Mouse (Mus musculus) monocyte, adult 2 months (primary cell): ENCODE data around the gene Fam126a.

ENCODE experiments used
- DNase-seq, 2 experiments: peaks; one replicate each; pipeline ENCODE4 v3.0.0; 2022; ENCODE audit warnings: low spot score in 2 of 2, low read depth in 1 of 2

Fam126a gene

DNA sequence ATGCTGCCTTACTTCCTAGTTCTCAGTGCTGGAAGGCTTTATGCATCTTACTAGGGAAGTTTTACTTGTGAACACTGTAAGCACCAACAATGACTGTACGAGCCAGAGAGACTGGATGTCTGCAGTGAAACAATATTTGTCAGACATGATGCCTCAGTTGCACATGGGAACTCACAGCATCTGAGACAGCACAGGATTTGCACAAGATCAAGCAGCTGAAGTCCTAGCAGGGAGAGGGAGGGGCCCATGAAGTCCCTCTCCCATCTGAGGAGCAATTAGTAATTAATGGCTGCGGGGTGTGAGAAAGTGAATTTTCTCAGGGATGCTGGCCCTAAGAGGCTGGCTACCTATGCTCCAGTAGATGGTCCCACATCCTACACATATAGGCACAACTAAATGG, 36.3 kb downstream of the Fam126a start:
- DNase-seq, result no peak

DNA sequence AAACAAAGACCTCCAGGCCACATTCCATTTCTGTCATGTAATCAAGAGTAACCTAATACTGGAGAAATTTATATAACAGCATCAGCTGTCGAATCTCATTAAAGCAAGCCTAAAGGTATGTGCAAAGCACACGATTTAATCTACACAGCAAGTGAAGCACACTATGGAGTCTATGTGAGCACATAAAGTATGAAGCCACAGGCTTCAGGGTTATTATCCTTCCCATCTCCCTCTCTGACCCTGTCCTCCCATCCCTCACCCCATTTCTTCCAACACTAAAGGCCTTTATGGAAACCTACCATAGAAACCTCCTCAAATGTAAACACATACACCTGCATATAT, 37.0 kb downstream of the Fam126a start:
- no peak for DNase-seq

DNA sequence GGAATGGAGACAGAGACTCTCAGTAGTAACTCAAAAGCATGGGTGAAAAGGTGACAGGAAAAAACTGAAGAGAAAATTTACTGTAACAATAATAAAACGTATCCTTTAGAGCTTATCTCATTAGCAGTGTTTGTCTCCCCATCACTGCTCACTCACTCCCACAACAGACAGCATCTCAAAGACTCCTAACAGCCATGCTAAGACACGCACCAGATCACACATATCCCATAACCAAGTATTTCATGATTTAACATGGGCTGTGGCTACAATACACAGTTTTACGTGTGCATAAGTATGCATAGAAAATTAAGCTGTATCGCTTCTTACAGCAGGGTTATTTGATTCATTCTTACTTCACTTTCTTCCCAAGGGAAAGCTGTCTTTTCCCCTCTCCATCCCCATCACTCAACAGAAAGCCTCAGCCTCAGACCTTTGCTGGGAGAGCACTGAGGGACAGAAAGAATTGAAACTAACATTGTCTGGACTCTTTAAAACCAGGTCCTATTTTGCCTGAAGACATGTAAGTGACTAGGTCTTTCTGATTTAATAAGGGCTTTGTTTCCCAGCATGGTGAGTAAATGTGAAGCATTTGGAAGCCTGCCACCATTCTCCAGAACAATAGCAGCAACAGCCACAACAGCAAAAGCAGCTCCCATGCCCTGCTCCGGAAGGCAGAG, 37.5 kb downstream of the Fam126a start:
- no peak for DNase-seq

- DNase-seq, result no peak
These were observed 40.5 kb downstream of the Fam126a start for GRCm38 (mm10) chr5:23990001-23990400.

DNA sequence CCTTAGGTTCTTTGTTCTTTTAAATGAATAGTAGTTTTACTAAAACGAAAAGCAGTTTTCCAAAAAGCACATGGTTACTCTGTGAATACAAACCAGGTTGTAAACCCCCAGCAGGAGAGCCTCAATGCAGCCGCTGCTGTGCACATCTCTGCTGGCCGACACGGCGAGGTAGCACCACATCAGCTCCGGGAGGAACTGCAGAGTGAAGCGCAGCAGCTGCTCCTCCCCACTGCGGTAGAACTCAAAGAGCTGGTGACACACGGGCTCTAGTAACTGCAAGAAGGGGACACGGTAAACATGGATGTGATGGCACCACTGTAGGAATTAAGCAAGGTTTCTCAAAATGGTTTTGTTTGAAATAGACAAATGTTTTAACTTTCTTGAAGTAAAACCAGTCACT, 42.7 kb downstream of the Fam126a start:
- no peak for DNase-seq

DNA sequence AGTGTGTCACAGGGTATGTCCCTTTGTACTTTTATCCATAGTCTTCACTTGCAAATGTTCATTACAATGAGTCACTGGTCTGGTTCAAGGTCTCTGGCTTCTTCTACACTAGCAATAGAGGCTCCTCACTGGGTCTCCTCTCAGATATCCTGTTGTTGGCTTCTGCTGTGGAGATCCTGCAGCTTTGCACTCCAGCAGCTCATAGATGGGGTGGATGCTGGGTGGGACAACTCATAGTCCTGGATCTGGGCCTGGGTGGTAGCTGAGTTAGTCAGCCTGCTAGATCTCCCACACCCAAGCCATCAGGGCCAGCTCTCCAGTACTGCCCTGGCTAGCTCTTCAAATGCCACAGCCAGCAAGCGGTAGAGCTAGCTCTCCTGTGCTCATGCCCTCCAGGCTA, 48.4 kb downstream of the Fam126a start:
- DNase-seq, result no peak

- DNase-seq, result no peak
These were observed 52.0 kb downstream of the Fam126a start for GRCm38 (mm10) chr5:23978516-23978915.

GRCm38 (mm10) chr5:23974994-23975575, 55.4 kb downstream of the Fam126a start:
- DNase-seq, result no peak

DNA sequence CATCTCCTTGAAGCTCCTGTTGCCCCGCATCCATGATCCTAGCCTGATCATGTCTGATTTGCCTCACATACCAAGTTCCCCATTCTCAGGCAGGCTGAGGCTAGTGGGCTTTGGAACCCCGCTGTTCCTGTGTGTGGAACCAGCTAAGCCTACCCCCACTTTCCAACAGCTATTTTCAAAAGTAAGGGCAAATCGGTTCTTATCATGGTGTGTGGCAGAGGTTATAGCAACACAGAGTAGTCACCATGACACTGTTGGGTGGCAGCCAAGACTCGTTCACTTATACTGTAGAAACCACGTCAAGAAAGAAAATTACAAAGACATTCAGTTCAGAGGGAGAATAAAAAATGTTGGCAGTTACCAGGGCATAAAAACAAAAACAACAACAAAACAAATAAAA, 62.8 kb downstream of the Fam126a start:
- DNase-seq, result no peak

GRCm38 (mm10) chr5:23964599-23965165, 65.8 kb downstream of the Fam126a start:
- DNase-seq, result no peak

GRCm38 (mm10) chr5:23953047-23953446, 77.4 kb downstream of the Fam126a start:
- DNase-seq, result no peak

GRCm38 (mm10) chr5:23948071-23948470, 82.4 kb downstream of the Fam126a start:
- DNase-seq, result no peak

DNA sequence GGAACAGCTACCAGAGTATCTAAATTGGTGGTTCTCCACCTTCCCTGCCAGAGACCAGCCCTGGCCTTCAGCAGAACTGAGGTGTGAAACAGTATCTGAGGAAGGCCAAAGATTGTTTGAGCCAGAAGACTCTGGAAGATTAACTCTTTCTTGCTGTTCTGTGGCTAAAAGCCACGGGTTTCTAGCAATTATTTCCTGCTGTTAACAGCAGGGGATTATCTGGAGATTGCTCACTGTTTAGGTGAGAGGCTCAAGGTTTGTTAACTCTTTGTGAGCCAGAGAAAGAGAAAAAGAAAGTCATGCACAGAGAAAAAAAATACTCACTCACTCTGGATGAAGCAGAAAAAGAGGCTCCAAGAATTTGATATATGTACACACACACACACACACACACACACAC, 85.4 kb downstream of the Fam126a start:
- DNase-seq, result no peak

GRCm38 (mm10) chr5:23943534-23943933, 87.0 kb downstream of the Fam126a start:
- no peak for DNase-seq

DNA sequence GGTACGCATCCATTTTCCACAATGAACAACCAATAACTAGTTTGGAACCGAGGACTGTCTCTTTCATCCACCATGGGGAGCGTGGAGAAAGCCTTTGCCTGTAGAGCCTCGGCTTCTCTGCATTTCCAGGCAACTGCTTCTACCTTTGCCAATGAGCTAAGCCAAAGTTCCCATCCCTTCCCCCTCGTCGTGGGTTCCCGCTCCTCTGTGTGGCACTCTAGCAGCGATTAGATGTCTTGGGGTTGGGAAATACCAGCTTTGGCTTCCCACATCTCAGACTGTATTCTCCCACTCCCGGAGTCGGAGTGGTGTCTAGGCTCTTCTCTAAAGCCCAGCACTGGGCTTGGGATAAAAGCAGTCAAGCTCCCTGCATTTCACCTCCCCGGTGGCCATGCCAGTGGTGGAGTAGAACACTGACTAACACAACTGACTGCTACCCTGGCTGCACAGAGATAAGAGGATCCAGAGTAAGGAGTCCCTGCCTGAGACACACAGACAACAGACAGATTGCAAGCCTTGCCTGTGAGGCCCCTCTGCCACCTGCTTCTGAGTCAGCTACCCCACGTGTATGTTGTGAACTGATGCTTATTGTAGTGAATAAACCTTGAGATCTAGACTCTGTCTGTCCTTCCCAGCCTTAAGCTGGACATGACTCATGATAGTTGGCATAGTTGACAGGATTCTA, 106.9 kb downstream of the Fam126a start:
- DNase-seq, result no peak

DNA sequence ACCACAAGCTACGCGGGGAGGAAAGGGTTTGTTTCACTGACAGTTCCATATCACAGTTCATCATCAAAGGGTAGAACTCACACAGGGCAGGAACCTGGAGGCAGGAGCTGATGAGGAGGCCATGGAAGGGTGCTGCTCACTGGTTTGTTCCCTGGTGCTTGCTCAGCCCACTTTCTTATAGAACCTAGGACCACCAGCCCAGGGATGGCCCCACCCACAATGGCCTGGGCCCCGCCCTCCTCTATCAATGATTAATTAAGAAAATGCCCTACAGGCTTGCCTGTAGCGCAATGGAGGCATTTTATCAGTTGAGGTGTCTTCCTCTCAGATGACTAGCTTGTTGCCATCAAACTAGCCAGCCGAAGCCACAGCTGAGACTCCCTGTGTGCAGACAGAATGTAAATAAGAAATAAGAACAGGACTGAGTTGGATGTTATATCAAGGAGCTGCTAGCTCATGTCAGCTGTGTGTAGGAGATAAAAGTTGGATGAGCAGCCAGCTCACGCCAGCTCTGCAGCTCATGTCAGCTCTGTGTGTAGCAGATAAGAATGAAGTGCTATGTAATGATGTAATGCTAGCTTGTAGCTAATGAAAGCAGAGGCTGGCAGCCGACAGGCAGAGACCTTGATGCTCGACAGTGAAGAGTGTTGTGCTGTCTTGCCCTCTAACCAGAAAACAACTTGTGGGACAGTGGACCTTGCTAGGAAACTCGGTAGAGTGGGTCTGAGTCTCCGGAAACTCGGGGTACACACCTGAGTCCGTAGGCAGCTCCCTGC, 107.8 kb downstream of the Fam126a start:
- no peak for DNase-seq

GRCm38 (mm10) chr5:23921316-23921715, 109.2 kb downstream of the Fam126a start:
- DNase-seq, result no peak

DNA sequence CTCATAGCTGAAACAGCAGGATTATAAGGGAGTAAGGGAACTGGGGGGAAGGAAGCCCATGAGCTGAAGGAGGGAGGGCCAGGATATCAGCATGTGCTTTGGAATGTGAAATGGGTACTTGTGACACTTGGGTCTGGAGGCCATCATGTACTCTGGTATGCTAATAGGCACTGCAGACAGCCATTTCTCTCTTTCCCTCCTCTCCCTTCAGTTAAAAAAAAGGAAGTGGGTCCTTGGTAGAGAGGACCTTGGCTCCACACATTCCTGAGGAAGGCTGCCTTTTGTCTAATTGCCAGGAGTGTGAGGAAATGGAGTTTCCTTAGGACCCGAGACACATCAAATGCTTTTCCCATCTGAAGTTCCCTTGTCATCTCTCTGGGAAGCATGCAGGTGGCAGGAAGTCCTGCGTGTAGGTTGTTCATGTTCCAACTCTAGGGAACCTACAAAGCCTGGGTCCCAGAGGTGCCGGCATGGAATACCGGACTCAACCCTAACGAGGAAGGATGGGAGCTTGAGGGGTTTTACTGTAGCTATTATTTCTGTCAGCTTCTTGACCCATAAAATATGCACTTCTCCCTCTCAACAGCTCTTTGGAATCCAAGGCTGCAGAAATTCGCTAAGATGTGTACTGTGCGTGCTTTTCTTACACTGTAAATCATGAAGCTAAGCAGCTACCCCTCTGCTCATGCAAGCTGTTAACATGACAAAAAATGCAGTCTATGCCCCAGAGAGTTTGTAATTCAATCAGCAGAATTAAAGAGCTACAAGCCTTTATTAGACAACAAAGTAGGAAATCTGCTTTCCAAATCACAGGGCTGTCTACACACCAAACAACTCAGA, 110.4 kb downstream of the Fam126a start:
- no peak for DNase-seq

- DNase-seq, result no peak
These were observed 113.2 kb downstream of the Fam126a start for GRCm38 (mm10) chr5:23917301-23917700.

- DNase-seq, result no peak
These were observed 118.9 kb downstream of the Fam126a start for GRCm38 (mm10) chr5:23911556-23911955.

- no peak for DNase-seq
These were observed 121.2 kb downstream of the Fam126a start for GRCm38 (mm10) chr5:23909256-23909655.
